Mouse (Mus musculus): ENCODE measurements around the gene Gm15262.
"Not testable (repeated sequence)": the region's sequence is repeated elsewhere in the genome, so short reads cannot be mapped to it uniquely, and the experiment has no call there.

Gene Gm15262

DNA sequence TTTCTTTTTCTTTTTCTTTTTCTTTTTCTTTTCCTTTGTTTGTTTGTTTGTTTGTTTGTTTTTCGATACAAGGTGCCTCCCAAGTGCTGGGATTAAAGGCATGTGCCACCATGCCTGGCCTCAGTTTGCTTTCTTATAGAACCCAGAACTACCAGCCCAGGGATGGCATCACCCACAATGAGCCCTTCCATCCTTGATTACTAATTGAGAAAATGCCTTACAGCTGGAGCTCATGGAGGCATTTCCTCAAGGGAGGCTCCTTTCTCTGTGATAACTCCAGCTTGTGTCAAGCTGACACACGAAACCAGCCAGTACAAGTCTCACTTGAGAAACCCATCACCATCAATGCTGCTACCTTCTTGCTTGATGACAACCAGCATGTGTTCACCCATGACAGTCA lies at the start of gene Gm15262:
Gm15262 (plus strand) TSS at position 301 of the 400 bp plus-strand sequence.
- DNase-seq (ENCODE audit: low read depth, low spot score), result not testable (repeated sequence)

DNA sequence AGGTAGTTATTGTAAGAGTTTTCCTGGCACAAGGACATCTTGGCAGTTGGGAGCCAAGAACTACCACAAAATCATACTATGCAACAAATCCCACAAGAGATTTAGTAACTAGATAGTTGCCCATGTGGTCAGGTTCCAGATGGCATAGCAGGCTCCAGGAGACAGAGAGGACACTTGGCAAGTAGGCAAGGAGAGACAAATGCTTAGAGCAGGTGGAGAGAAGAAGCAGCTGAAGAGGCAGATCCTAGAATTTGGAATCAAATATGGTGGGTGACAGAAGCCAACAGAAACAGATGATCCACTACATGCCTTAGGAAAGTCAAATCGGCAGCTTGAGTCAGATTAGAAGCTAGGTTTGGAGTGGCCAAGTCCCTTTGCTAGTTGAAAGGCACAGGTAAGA lies 20.9 kb downstream of the Gm15262 start:
- DNase-seq (ENCODE audit: low read depth, low spot score), result no peak

DNA sequence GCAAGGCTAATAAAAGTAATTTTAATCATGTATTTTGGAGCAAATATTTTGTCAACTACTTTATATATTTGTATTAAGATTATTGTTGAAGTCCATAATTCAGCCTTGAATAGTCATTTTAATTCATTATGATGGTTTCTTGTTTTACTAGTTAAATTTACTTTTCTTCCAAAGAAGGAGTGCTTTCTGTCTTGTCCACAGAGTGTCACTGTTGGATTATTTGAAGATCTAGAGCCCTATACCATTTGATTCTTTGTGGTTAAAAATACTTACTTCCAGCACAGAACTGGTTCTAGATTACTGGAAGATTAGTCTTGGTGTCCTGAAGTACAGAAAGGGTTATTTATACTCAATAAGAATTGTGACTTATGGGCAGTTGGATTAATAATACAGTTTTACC lies 29.2 kb downstream of the Gm15262 start:
- no peak for DNase-seq (ENCODE audit: low read depth, low spot score)

DNA sequence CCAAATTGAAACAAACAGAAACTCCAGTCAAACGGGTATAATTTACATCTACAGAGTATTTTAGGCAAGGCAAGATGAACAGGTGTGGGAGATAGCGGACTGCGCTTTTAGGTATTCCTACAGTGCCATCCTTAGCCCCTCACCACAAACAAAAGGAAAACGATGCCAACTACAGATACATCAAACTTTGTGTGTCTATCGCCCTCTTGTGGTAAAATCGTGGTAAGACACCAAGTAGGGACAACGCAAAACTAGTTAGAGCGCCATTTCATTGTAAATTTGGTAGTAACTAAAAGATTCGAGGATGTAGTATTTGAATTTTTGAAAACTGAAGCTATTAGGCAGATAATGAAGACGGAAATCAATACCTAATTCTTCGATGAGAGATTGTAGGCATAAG lies 83.7 kb downstream of the Gm15262 start:
- no peak for DNase-seq (ENCODE audit: low read depth, low spot score)

DNA sequence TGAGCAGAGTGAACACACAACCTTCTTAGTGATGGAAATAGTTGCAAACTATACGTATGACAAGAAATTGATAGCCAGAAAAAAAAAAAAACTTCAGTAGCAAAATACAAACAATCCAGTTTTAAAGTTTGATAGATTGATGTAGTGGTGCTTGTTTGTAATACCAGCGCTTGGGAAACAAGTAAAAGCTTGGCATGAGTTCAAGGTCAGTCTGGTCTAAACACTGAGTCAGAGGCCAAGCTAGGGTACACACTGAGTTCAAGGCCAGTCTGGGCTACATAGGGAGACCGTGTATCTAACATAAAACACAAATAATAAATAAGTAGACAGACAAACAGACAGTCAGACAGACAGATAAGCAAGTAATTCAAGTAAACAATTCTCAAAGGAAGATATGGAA lies 84.2 kb downstream of the Gm15262 start:
- no peak for DNase-seq (ENCODE audit: low read depth, low spot score)

DNA sequence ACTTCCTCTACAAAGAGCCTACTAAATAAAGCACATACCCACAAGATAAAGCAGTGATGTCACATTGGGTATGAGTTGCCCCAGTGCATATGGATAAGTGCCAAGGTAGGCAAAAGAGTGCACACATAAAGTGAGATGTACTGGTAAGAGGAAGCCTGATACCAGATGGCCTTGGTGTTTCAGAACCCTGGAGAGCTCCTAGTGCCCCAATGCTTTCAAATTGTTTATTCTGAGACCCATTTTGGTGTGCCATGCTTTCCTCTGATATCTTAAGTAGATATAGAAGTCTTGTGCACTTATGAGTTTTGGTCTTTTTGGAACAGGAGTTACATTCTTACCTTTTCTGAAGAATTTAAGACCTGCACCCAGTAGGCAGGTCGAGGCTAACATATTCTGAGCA lies 88.3 kb downstream of the Gm15262 start:
- no peak for DNase-seq (ENCODE audit: low read depth, low spot score)

DNA sequence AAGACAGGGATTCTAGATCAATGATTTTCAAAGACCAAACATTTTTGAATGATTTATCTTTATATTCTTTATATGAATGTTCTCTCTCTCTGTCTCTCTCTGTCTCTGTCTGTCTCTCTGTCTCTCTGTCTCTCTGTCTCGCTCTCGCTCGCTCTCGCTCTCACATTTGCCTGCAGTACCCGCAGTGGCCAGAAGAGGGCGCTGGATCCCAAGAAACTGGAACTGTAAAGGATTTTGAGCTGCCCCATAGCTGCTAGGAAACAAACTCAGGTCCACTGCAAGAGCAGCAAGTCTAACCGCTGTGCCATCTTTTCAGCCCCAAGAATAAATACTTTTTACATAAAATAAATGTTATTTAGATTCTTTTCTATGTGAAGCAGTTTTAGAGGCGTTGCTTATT lies 98.5 kb downstream of the Gm15262 start:
- DNase-seq (ENCODE audit: low read depth, low spot score), result no peak

DNA sequence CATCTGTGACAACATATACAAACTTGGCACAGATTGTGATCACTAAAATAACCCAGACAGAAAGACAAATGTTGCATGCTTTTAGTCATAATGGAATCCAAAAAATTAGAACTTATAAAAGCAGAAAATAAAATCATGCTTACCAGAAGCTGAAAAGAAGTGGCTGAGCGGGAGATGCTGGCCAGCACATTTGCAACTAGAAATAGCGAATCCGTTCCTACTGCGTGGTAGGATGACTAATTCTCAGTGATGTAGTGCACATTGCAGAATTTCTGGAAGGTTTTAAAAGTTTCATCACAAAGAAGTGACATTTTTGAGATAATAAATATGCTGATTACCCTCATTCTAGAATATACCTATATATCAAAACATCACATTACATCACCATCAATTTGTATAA lies 100.7 kb downstream of the Gm15262 start:
- DNase-seq (ENCODE audit: low read depth, low spot score), result no peak

DNA sequence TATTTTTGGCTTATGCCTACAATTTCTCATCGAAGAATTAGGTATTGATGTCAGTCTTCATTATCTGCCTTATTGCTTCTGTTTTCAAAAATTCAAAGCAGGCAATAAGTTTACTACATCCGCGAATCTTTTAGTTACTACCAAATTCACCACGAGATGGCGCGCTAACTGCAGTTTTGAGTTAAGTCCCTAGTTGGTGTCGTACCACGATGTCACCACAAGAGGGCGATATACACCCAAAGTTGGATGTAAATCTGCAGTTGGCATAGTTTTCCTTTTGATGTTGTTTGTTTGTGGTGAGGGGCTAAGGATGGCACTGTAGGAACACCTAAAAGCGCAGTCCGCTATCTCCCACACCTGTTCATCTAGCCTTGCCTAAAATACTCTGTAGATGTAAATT lies 111.9 kb downstream of the Gm15262 start:
- peak; percentile 60 for DNase-seq (ENCODE audit: low read depth, low spot score)

DNA sequence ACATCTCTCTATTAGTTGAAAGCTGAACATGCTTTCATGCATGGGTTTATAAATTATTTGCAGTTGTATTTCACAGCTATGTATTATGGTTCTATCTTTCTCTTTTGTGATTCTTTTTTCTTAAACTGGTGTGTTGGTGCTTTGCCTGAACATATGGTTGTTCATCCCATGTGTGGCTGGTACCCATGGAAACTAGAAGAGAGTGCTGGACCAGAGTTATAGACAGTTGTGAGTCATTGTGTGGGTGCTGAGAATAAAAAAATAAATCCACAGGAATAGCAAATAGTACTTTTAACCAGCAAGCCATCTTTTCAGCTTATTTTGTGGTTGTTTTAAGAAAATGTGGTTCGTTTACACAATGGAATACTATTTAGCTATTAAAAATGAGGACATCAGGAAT lies 123.9 kb downstream of the Gm15262 start:
- DNase-seq (ENCODE audit: low read depth, low spot score), result no peak
